Mouse (Mus musculus) thymus, adult 2 months (tissue): Measurements from ENCODE around the gene Rhbdl3.

Source experiments
- CTCF ChIP-seq: fragments of 200-500 bp; IDR thresholded peaks from 2 replicates; pipeline ENCODE4 v1.5.1; 2012; ENCODE audit warnings: mild to moderate bottlenecking, control low read depth, low read length, moderate library complexity, borderline replicate concordance; ENCODE audit not compliant: control insufficient read depth, poor library complexity, insufficient read depth; ENCODE audit errors: extremely low read depth
- POLR2A ChIP-seq: fragments of 200-500 bp; IDR thresholded peaks from 2 replicates; pipeline ENCODE4 v1.6.1; 2012; ENCODE audit warnings: mild to moderate bottlenecking, low read length, control low read depth, moderate library complexity; ENCODE audit not compliant: control insufficient read depth, poor library complexity, insufficient read depth; ENCODE audit errors: extremely low read depth

DNA sequence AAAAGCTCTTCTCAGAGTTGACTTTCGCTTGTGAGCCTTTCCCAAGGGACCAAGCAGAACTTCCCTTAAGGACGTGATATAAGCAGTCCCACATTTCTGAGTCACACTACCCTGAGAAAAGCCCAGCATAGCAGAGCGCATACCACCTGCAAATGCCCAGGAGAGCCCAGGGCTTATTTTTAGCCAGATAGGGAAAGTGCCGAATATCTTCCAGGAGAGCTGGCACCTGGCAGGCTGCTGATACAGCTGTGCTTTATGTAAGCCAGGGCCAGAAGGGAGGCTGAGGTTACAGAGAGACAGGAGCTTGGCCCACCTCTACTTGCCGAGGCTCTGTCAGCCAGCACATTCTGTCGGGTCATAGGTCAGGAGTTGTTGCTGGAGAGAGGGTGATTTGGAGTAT, 16.1 kb upstream of the Rhbdl3 start:
- no peak for TF ChIP-seq CTCF
- TF ChIP-seq POLR2A = no peak
